Mouse (Mus musculus): ENCODE data around the gene Parva.

- TF ChIP-seq CTCF (IDR thresholded peaks at IDR 0.05; ENCODE audit: control insufficient read depth, insufficient read depth, insufficient read length) = no peak
- TF ChIP-seq CEBPB (IDR thresholded peaks at IDR 0.05; ENCODE audit: low read depth) = no peak
- no peak for TF ChIP-seq MAX (IDR thresholded peaks at IDR 0.05)
- no peak for TF ChIP-seq USF1 (IDR thresholded peaks at IDR 0.05; ENCODE audit: low read depth)
These were observed 172.3 kb downstream of the Parva start for GRCm38 (mm10) chr7:112599650-112600049.
